ENCODE assay signal across 27 mouse cellular contexts in the genomic region with DNA sequence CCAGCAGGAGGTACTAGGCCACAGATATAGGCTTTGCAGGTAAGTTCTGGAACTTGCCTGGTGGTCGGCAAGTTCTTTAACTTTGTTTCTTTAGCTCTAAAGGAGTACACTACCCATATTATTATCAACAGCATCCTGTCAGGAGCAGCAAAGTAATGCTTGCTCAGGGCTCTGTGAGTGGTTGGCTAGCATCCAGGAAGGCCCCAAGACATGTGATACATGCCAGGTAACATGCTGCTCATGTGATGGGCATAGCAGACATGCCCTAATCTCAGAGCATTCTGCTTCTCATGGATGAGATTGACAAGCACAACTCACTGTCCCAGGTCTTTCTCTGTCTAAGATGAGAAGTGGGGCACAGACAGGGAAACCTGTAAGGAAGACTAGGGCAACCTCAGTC.
"Had no signal": no experiment of that assay in that cellular context is flagged by ENCODE, and none has a peak within 500 bp of the region (broad histone marks: within the 10 kb centered on the region; RNA-seq: fewer than 3 reads in every experiment).

No protein-coding gene starts in this region.

- H3K4me2 ChIP-seq: heart, embryonic 12.5 days; hindbrain, embryonic 12.5 days; hindbrain, embryonic 15.5 days; intestine, embryonic 15.5 days; limb, embryonic 12.5 days; liver, embryonic 11.5 days; liver, embryonic 13.5 days; liver, embryonic 15.5 days had no signal

- DNase-seq: gastrocnemius, adult 2 months; gastrocnemius, postnatal 10 days; gastrocnemius, postnatal 25 days; heart, adult 18-20 months; heart, postnatal 10 days; heart, postnatal 4 days; kidney, adult 18-20 months; kidney, adult 8-10 months; kidney, postnatal 10 days; kidney, postnatal 25 days; kidney, postnatal 4 days; liver; liver, embryonic 13.5 days had no signal

- H3K9ac ChIP-seq: heart, embryonic 12.5 days; hindbrain, embryonic 12.5 days; hindbrain, embryonic 15.5 days; intestine, embryonic 15.5 days; limb, embryonic 12.5 days; liver, embryonic 13.5 days; liver, embryonic 15.5 days had no signal

- ATAC-seq: inflammation-experienced regulatory T-cells, adult 6 months; intestine, embryonic 15.5 days; intestine, postnatal 0 days had no signal

- H3K9me3 ChIP-seq: heart, embryonic 10.5 days; heart, embryonic 12.5 days; hindbrain, embryonic 10.5 days; hindbrain, embryonic 12.5 days; hindbrain, embryonic 15.5 days; intestine, embryonic 15.5 days; limb, embryonic 10.5 days; limb, embryonic 12.5 days; liver, embryonic 13.5 days; liver, embryonic 15.5 days had no signal

- H3K27me3 ChIP-seq: heart, embryonic 12.5 days; hindbrain, embryonic 12.5 days; hindbrain, embryonic 15.5 days; intestine, embryonic 15.5 days; limb, embryonic 12.5 days; liver, embryonic 13.5 days; liver, embryonic 15.5 days had no signal

- H3K36me3 ChIP-seq: heart, embryonic 10.5 days; heart, embryonic 12.5 days; hindbrain, embryonic 10.5 days; hindbrain, embryonic 12.5 days; hindbrain, embryonic 15.5 days; intestine, embryonic 15.5 days; limb, embryonic 10.5 days; limb, embryonic 12.5 days; liver, embryonic 13.5 days; liver, embryonic 15.5 days had no signal

- H3K4me3 ChIP-seq: gastrocnemius, adult 2 months; heart, embryonic 10.5 days; heart, embryonic 12.5 days; hindbrain, embryonic 10.5 days; hindbrain, embryonic 12.5 days; hindbrain, embryonic 15.5 days; intestine, embryonic 15.5 days; layer of hippocampus, adult 2 months; left cerebral cortex, adult 2 months; limb, embryonic 10.5 days; limb, embryonic 12.5 days; liver, embryonic 13.5 days; liver, embryonic 15.5 days had no signal

- H3K27ac ChIP-seq: gastrocnemius, adult 2 months; heart, embryonic 10.5 days; hindbrain, embryonic 10.5 days; hindbrain, embryonic 12.5 days; hindbrain, embryonic 15.5 days; intestine, embryonic 15.5 days; layer of hippocampus, adult 2 months; left cerebral cortex, adult 2 months; limb, embryonic 10.5 days; limb, embryonic 12.5 days; liver, embryonic 13.5 days; liver, embryonic 15.5 days had no signal

- H3K4me1 ChIP-seq: hindbrain, embryonic 10.5 days; hindbrain, embryonic 12.5 days; hindbrain, embryonic 15.5 days; intestine, embryonic 15.5 days; limb, embryonic 10.5 days; limb, embryonic 12.5 days; liver, embryonic 13.5 days; liver, embryonic 15.5 days had no signal
